Mouse (Mus musculus): ENCODE measurements at regions not wholly inside any gene's neighbourhood (a gene's known extent, or its start where the extent isn't known, plus 50 kb on each side); places are given as distances from the start of the nearest gene placed in this dataset.
"Not testable (repeated sequence)": the region's sequence is repeated elsewhere in the genome, so short reads cannot be mapped to it uniquely, and the experiment has no call there.

DNA sequence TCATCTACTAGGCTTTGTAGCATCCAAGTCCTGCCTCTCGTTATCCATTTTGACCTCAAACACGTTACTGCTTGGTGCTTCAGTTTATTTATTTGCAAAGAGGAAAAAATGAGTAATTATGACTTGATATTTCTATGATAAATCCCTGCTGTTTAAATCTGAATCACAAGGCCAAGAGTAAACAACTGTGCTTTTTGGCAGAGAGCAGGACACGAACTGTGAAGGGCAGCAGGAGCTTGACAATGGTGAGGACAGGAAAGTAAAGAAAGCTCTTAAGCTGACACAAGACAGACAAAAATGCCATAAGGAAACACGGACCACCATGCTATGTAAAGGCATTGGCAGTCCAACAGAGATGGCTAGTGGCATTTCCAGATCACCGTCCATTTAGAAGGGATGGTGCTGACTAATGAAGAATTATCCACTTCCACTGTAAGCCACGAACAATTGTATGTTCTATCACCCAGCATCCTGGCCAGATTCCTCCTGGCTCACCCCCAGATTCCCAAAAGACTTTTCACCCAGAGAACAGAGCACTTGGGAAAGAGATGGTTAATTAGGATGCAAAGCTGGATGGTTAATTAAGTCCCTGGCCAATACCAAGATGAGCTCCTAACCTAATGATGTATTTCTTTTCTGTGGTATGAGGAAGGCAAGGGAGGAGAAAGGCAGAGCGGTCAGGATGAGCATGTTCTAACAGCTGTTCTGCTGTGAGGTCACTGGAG is 476.1 kb upstream of the Cdh5 start:
- in situ Hi-C loops (cut with MboI, MseI): no loop called here

DNA sequence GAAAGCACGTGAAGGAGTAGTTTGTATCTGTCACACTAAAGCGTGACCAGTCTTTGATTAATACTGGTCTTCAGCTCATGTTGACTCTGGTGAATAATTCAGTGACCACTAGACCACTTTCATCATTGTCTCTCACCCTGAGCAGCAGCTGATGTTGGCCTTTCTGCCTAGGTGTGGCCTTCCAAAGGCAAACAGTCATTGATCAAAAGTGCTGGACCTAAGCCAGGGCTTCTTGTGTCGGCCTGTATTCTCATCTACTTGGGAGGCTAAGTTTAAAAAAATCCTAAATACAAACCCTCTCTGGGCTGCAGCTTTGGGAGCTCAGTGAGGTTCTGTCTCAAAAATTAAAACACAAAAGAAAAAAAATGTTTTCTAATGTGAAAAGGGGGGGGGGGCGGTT is 475.0 kb upstream of the Cdh5 start:
- in situ Hi-C loops (cut with MboI, MseI): no loop called here

DNA sequence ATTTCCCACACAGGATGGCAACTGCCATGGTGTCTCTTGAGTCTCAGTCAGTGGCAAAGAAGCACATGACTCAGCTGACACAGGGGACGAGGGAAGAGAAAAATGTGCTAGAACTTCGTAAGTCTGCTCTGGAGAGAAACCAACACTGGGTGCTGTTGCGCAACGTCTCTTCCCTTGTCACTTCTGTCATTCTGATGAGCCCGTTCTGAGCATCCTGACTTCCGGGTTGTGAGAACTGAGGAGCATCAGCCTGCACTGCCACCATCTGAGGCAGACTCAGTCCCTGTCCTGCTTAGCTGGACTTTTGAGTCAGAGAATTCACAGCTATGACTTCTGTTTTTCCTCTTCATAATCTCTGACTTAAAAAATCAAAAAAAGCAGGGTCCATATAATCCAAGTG is 468.9 kb upstream of the Cdh5 start:
- in situ Hi-C loops (cut with MboI, MseI): no loop called here

DNA sequence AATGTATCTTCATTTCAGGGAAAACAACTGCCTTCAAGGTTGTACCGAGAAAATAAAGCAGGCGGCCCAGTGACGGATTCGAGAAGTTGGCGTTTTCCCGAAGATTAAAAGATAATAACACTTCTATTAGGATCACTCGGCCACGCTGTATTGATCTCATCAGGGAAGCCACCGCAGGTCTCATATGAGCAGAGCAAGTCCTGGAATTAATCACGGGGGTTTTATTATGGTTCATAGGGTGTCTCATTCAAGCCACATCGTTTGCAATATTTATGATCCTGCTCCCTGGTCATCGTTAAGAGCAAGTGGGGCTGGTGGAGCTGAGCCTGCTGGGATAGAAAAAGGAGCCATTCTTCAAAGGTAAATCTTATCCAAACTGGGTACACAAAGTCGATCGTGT is 466.5 kb upstream of the Cdh5 start:
- in situ Hi-C loops (cut with MboI, MseI): no loop called here

DNA sequence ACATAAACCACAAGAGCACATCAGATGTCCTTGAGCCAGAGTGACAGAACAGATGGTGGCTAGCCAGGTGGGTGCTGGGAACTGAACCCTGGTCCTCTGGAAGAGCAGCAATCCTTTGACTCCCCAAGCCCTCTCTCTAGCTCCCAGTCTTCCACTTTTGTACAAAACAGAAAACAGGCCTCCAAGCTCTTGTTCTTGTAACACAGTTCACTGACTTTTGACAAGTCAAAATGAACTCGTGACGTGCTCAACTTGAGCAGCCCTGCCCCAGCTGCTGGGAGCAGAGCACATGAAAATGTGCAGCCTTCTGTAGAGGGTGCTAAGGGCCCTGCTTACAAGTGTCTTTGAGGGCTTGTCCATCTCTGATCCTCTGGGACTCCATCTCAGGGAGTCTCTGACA is 457.8 kb upstream of the Cdh5 start:
- in situ Hi-C loops (cut with MboI, MseI): no loop called here

DNA sequence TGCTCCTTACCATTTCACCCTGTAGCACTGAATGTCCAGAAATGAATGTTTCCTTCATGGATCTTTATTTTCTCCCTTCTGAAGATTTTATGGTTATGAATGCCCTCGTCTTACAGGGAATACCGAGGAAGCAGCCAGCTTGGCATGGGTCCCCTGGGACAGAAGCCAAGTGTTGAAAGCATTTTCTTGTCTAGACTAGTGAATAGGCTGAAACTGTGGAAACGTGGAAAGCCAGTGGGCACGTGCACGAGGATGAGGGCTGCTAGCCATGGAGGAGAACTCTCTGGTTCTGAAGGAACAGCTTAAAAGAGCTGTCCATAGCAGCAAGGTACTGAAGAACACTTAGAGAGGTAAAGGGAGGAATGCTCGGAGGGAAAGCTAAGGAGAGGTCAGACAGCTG is 457.3 kb upstream of the Cdh5 start:
- in situ Hi-C loops (cut with MboI, MseI): no loop called here

DNA sequence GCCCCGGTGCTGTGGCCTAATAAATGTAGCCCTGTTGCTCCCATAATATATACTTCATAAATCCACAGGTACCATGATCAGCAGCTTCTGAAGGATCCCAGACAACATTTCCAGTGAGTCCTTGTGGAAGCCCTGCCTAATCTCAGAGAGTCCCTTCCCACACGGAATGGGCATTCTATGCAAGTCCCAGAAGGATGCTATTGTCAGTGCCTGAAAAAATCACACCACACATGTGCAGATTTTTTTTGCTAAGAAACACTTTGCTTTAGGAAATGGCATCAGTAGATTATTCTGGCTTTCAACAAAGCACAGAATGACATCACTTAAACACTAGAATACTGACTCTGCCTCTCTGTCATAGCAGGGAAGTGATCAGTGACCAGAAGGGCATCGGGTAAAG is 456.6 kb upstream of the Cdh5 start:
- in situ Hi-C loops (cut with MboI, MseI): no loop called here

DNA sequence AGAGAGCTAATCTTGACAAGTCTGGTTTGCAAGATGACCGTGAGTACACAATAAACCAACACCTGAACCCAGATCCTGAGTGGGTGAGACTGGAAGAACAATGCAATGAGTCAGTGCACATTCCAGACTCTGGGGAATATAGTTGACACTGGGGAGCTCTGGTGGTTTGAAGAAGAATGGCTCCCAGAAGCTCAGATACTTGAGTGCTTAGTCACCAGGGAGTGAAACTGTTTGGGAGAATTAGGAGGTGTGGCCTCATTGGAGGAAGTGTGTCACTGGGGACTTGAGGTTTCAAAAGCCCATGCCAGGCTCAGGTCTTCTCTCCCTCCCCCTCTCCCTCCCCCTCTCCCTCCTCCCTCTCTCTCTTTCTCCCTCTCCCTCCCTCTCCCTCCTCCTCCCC is 436.6 kb upstream of the Cdh5 start:
- in situ Hi-C loops (cut with MboI, MseI): no loop called here

DNA sequence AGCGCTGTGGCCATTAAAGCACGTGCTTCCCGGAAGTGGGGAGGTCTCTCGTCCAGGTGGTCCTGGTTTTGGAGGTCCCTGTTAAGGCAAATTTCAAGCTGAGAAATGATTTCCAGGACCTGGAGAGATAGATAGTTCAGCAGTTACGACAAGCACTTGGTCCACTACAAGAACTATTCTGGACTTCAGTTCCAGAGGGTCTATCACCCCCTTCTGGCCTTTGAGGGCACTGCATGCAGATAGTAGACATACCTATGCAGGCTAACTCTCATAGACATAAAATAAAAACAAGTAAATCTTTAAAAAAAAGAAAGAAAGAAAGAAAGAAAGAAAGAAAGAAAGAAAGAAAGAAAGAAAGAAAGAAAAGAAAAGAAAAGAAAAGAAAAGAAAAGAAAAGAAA is 415.2 kb upstream of the Cdh5 start:
- in situ Hi-C loops (cut with MboI, MseI): not testable (repeated sequence)

DNA sequence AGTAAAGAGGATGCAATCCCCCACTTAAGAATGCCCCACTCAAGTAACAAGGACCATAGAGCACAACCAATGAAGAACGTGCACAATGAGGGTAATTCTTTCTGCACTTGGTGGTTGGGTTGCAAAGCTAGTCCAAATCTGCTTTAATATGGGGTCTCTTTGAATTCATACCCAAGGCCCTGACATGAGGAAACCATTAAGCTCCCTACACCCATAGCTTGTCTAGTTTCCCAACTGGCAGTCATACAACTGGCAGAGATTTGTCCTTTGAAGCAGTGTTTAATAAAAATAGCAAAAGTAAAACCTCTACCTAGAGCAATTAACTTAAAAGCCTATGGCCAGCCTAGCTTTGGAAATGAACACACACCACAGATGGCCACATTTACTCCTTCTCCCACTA is 411.0 kb upstream of the Cdh5 start:
- in situ Hi-C loops (cut with MboI, MseI): no loop called here

DNA sequence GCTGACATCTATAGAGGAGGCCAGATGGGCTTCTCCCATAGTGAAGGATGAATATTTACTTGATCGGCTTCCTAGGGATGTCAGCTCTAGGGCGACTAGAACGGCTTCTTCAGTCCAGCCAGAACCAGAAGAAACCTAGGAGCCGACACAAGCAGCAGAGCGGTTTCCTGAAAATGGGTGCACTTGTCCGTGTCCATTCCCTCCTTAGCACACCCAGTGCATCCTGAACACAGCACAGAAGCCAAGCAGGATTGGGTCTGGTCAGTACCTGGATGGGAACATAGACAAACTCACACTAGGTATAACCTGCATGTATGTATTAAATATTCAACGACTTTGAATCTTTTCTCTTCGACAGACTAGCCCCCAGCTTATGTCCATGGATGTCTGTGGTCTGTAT is 407.9 kb upstream of the Cdh5 start:
- in situ Hi-C loops (cut with MboI, MseI): no loop called here

DNA sequence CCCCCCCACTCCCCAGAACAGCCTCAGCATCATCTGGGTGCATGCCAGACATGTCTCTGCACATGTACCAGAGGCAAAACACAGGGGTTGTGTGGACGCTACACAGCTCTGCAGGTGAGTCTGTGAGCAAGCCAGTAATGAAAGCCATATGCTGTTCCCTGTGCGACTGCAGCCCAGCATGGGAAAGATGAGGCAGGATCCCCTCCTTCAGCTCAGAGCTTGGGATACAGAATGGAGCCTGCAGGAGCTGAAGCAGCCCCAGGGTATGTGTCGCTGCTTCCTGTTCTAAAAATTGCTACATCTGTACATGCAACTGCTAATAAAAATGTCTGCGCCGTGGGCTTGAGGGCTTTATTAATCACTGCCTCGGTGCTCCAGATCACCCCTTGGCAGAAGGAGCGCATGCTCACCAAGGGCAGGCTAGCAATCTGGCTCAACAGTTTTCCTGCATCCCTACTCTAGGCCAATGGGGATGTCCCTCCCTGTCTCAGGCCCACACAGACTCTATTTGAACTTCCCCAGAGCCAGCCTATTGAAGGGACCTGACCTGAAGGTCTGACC is 407.0 kb upstream of the Cdh5 start:
- in situ Hi-C loops (cut with MboI, MseI): no loop called here

DNA sequence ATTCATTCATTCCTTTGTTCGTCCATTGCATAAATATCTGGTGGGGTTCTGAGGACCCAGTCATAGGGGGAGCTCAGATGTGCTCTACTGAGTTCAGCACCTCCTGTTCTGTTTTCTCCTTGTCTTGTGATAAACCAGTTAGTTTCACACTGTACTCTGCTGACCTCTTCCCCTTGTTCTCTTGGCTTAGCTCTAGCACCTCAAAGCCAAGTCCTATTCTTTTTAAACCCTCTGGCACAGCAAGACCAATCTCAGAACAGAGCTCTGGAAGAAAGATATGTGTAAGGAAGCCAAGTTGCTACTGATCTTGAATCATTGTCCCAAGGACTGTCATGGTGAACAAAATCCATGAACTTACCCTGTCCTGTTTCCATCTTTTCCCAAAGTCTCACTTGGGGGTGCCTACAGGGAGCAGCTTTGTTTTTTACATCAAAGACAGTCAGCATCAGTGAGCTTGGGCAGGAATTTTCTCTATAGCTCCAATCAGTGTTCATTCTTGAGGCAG is 402.4 kb upstream of the Cdh5 start:
- in situ Hi-C loops (cut with MboI, MseI): no loop called here

DNA sequence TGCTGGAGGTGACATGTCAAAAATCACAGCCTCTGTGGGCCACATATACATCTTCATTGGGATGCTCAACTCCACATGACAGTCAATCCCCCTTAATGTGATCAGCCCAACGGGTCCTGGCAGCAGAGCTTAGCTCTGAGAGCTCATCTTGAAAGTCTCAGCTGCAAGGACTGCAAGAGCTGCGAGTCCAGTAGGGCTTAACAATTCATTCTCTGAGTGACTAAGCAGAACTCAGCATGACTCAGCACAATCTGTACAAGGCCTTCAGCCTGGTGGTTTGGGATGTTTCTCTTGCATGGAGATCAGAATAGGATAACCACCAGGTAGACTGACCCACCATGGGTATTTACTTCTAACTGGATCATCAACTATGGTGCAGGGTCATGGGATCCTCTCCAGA is 399.2 kb upstream of the Cdh5 start:
- in situ Hi-C loops (cut with MboI, MseI): no loop called here

DNA sequence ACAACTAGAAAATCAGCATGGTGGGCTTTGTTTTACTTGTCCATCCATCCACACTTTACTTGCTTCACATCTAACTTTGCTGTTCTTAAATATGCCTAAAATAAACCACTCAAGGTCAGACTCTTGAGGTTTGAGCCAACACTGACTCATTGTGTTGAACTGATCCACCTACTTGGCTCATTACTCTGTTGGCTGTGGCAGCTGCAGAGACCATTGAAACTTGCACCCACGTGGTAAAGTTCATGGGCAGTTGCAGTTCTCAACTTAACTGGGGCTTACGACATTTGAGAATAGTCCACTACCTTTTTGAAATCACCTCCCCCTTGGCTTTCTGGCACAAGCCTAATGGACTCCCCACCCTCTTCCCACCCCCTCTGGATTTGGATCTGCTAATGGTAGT is 395.3 kb upstream of the Cdh5 start:
- in situ Hi-C loops (cut with MboI, MseI): no loop called here

DNA sequence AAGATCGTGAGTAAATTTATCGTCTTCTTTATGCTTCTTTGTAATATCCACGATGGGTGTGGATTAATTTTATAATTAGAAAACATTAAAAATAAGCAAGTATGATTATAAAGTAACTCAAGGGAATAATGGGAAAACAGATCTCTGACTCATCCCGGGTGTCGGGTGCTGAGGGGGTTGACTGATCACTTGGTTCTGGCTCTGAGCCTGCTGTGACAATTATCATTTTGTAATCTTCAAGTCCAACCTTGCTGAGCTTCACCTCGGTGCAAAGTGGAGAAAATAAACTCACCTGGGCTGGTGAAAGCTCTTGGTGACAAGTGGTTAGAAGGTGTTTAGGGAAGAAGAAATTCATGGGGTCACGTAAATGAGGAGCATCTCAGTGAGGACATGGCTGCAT is 390.6 kb upstream of the Cdh5 start:
- in situ Hi-C loops (cut with MboI, MseI): not testable (repeated sequence)

DNA sequence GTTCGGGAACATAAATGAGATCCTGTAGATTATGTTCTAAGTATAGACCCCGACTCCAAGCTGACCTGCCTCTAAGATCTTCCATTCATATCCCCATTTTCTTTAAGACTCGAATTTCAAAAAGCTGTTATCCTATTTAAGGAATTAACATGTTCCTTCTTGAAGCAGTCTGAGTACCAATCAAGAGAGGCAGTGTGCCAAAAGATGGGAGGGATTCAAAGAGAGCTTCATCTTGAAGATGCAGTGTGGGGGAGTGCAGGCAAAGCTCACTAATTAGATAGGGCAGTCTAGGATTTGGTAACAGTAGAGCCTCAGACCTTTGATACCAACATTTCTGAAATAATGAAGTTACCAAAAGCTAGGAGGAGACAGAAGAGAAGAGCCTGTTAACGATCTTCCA is 383.7 kb upstream of the Cdh5 start:
- in situ Hi-C loops (cut with MboI, MseI): no loop called here

DNA sequence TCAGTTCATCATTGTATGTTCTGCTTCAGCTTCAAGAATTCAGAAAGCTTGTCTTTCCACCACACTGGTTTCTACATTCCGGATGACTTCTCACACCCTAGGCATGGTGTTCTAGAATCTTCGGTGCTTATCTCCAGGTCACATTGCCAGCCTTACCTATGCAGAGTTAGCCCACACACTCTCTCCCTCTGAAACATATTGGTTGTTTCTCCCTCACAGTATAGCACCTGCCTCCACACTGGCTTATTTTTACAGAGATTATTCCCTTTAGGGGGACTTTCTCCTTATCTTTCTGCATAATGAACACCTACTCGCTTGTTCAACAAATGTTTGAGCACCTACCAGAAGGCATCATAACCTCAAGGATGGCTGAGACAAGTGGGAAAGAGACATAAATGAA is 368.0 kb upstream of the Cdh5 start:
- in situ Hi-C loops (cut with MboI, MseI): no loop called here

DNA sequence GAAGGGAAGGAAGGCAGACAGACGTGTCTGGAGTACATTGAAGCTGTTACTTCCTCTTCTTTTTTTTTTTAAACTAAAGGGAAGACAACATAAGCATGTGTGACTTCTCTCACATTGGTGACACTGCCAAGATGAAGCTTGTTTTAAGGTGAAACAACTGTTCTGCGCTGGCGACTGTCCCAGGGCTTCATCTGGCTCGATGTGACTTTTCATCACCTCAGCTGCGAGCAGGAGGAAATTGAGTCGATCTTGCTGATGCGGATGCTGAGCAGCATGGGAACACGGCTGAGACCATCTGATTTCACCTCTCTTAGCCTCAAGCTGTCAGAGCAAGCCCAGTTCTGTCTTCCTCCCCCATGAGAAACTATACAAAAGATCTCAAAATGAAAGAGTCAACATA is 363.1 kb upstream of the Cdh5 start:
- in situ Hi-C loops (cut with MboI, MseI): no loop called here

DNA sequence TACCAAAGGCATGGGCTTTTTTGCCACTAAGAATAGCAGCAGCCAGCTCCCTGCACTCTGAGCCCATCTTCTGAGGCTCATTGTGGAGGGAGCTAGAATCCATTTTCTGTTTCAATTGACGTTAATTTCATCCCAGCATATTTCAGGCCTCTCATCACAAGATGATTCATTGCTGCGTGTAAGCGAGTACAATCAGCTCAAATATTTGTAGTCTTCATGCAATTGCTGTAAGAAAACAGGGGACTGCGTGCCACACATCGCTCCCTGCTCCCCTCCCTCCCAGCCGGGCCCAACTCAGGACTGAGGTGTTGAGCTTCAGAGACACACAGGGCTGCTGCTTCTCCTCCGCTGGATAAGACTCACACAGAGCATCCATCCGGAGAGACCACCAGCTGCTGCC is 360.0 kb upstream of the Cdh5 start:
- in situ Hi-C loops (cut with MboI, MseI): no loop called here

DNA sequence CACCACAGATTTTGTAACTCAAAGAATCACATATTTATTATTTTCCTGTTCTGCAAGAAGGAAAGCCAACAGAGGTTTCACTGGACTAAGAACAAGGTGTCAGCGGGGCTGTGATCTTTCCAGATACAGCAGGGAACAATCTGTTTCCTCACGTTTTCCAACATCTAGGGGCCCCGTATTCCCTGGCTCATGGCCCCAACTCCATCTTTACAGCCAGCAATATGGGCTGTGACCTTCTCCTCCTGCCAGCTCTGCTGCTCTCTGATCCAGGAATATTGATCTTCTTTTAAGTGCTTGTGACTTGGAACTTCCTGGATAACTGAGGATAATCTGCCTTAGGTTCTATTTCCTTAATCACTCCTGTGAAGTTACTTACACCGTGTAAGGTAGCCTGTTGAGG is 352.7 kb upstream of the Cdh5 start:
- in situ Hi-C loops (cut with MboI, MseI): no loop called here

DNA sequence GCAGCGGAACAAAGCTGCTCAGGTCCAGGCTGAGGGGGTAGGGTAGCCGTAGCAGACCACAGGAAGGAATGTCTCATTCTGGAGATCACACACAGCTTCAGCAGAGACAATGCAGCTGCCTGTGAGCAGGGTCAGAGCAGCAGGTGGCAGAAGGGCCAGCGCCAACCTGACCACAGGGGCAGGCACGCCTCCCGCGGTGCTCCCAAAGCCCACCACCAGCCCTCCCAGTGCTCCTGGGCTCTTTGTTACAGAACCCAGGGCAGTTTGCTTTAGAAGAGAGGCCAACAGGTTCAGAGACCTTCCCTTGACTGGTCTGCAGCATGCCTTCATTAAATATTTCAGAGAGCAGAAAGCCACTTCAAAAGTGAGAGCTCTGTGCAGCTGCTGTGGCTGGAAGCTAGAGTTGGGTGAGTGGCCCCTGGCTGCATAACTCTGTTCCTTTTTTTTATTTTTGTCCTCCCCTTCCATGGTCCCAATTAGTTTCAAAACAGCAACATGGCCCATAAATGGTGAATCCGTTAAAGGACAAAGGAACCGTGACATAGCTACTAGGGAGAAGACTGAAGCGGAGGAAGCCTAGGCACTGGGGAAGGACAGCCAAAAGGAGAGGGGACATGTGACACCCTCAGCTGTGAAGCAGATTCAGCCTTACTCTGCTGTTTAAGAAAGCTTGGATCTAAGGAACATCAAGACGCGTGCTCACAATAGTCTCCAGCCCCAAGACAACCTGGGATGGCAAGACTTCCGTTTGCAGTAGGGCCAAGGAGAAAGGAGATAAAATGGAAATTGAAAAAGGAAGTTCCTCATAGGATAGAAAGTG is 350.9 kb upstream of the Cdh5 start:
- in situ Hi-C loops (cut with MboI, MseI): no loop called here

DNA sequence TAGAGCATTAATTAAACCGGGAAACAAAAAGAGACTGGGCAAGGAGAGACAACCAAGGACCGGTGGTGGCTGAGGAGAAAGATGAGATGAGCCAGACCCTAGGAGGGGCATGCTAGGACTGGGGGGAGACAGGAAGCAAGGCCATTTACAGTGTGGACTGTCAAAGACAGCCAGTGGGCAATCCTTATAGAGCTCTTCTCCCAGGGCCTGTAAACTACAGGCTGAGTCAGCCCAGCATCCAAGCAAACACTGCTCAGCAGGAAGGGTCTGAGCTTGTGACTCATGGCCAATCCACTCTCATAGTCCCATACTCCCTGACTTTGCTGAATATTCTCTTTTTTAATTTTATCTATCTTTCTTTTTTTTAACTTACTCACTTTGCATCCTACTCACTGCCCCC is 350.3 kb upstream of the Cdh5 start:
- in situ Hi-C loops (cut with MboI, MseI): no loop called here

Measured in regulatory T cell (primary cell).